Mouse (Mus musculus): ENCODE results near the gene Egr2.

GRCm38 (mm10) chr10:67487496-67487895 is 47.8 kb upstream of the Egr2 start:
- TF ChIP-seq CTCF (IDR thresholded peaks at IDR 0.05; ENCODE audit: low read depth) (no peak), EP300 (optimal IDR thresholded peaks at IDR 0.05) (no peak)
